Mouse (Mus musculus): ENCODE data around the gene Nadsyn1. TPM values are rescaled to one million over a fixed set of nuclear protein-coding genes. Genes with fewer than 3 reads are reported as not detected.
A peak's percentile ranks its signal among the peaks of the same experiment; 100 is the strongest.

The Nadsyn1 gene
- 10.3 and 10.4 TPM in 2 replicates for polyA plus RNA-seq (2016; fragmentation: Nextera tagmentation; extraction: Ambion mirVana)

- H3K4me3 ChIP-seq, result peak within 1 kb of the TSS; percentile 74
- H3K27ac ChIP-seq, result peak within 1 kb of the TSS; percentile 90
- no peaks in the 10 kb centered on the region for H3K27me3 ChIP-seq (ENCODE audit: low read depth, poor library complexity, severe bottlenecking)
- H3K4me1 ChIP-seq, result peaks cover 14% of the 10 kb centered on the region
- no peaks in the 10 kb centered on the region for H3K9me3 ChIP-seq (replicated peaks)
- DNase-seq (ENCODE audit: low spot score), result peak; percentile 99
- peaks cover 17% of the 10 kb centered on the region for H3K36me3 ChIP-seq
- WGBS, result under 1% methylated on average over 40 of the region's 40 CpGs
Observed at GRCm38 (mm10) chr7:143822375-143823265, at the start of gene Nadsyn1, which contains the start of gene Dhcr7. Gene Nadsyn1 (minus strand): TSS chr7:143822849. Gene Dhcr7 (plus strand): TSS chr7:143823145.

GRCm38 (mm10) chr7:143868874-143869273 is 46.2 kb upstream of the Nadsyn1 start:
- no peaks in the 10 kb centered on the region for H3K36me3 ChIP-seq
- H3K9me3 ChIP-seq (replicated peaks), result no peaks in the 10 kb centered on the region
- H3K4me3 ChIP-seq, result no peak overlapping the region
- no peaks in the 10 kb centered on the region for H3K27me3 ChIP-seq (ENCODE audit: low read depth, poor library complexity, severe bottlenecking)
- no peaks in the 10 kb centered on the region for H3K4me1 ChIP-seq
- DNase-seq (ENCODE audit: low spot score), result no peak
- no peak overlapping the region for H3K27ac ChIP-seq
- WGBS, result 90% methylated on average over 4 of the region's 4 CpGs

GRCm38 (mm10) chr7:143866538-143866937 is 43.9 kb upstream of the Nadsyn1 start, which contains the start of gene Gm498:
Gene Gm498 (plus strand): TSS chr7:143866838.
- Histone ChIP-seq H3K36me3 (no peaks in the 10 kb centered on the region), H3K4me1 (no peaks in the 10 kb centered on the region), H3K27ac (no peak within 1 kb of the TSS), H3K27me3 (ENCODE audit: low read depth, poor library complexity, severe bottlenecking) (no peaks in the 10 kb centered on the region), H3K4me3 (no peak within 1 kb of the TSS), H3K9me3 (replicated peaks) (no peaks in the 10 kb centered on the region)
- no peak for DNase-seq (ENCODE audit: low spot score)
- 82% methylated on average over 2 of the region's 2 CpGs for WGBS

- WGBS, result 92% methylated on average over 7 of the region's 8 CpGs
- H3K4me1 ChIP-seq, result no peaks in the 10 kb centered on the region
- no peaks in the 10 kb centered on the region for H3K27me3 ChIP-seq (ENCODE audit: low read depth, poor library complexity, severe bottlenecking)
- no peaks in the 10 kb centered on the region for H3K9me3 ChIP-seq (replicated peaks)
- H3K36me3 ChIP-seq, result peaks cover 53% of the 10 kb centered on the region
- no peak overlapping the region for H3K27ac ChIP-seq
- no peak for DNase-seq (ENCODE audit: low spot score)
- no peak overlapping the region for H3K4me3 ChIP-seq
Observed at GRCm38 (mm10) chr7:143848768-143849482, 26.3 kb upstream of the Nadsyn1 start.

GRCm38 (mm10) chr7:143848127-143848767 is 25.6 kb upstream of the Nadsyn1 start:
- Histone ChIP-seq H3K9me3 (replicated peaks) (no peaks in the 10 kb centered on the region), H3K4me3 (no peak overlapping the region), H3K27ac (no peak overlapping the region), H3K4me1 (no peaks in the 10 kb centered on the region), H3K36me3 (peaks cover 60% of the 10 kb centered on the region), H3K27me3 (ENCODE audit: low read depth, poor library complexity, severe bottlenecking) (no peaks in the 10 kb centered on the region)
- DNase-seq (ENCODE audit: low spot score), result no peak
- 89% methylated on average over 5 of the region's 5 CpGs for WGBS

- H3K4me1 ChIP-seq, result no peaks in the 10 kb centered on the region
- H3K4me3 ChIP-seq, result no peak overlapping the region
- no peak for DNase-seq (ENCODE audit: low spot score)
- no peaks in the 10 kb centered on the region for H3K27me3 ChIP-seq (ENCODE audit: low read depth, poor library complexity, severe bottlenecking)
- H3K27ac ChIP-seq, result no peak overlapping the region
- 97% methylated on average over 8 of the region's 8 CpGs for WGBS
- H3K36me3 ChIP-seq, result peaks cover 100% of the 10 kb centered on the region
- H3K9me3 ChIP-seq (replicated peaks), result no peaks in the 10 kb centered on the region
Observed at GRCm38 (mm10) chr7:143841301-143841700, 18.7 kb upstream of the Nadsyn1 start.

GRCm38 (mm10) chr7:143840121-143840520 is 17.5 kb upstream of the Nadsyn1 start:
- Histone ChIP-seq H3K4me1 (no peaks in the 10 kb centered on the region), H3K9me3 (replicated peaks) (no peaks in the 10 kb centered on the region), H3K36me3 (peaks cover 90% of the 10 kb centered on the region), H3K4me3 (no peak overlapping the region), H3K27ac (no peak overlapping the region), H3K27me3 (ENCODE audit: low read depth, poor library complexity, severe bottlenecking) (no peaks in the 10 kb centered on the region)
- 90% methylated on average over 5 of the region's 5 CpGs for WGBS
- DNase-seq (ENCODE audit: low spot score), result no peak

GRCm38 (mm10) chr7:143837705-143838358 is 15.2 kb upstream of the Nadsyn1 start:
- DNase-seq (ENCODE audit: low spot score), result no peak
- WGBS, result 90% methylated on average over 3 of the region's 3 CpGs
- Histone ChIP-seq H3K36me3 (peaks cover 84% of the 10 kb centered on the region), H3K9me3 (replicated peaks) (no peaks in the 10 kb centered on the region), H3K4me3 (no peak overlapping the region), H3K27me3 (ENCODE audit: low read depth, poor library complexity, severe bottlenecking) (no peaks in the 10 kb centered on the region), H3K4me1 (no peaks in the 10 kb centered on the region), H3K27ac (no peak overlapping the region)

- WGBS, result 73% methylated on average over 3 of the region's 3 CpGs
- Histone ChIP-seq H3K27me3 (ENCODE audit: low read depth, poor library complexity, severe bottlenecking) (no peaks in the 10 kb centered on the region), H3K27ac (no peak overlapping the region), H3K9me3 (replicated peaks) (no peaks in the 10 kb centered on the region), H3K4me3 (no peak overlapping the region), H3K4me1 (peaks cover 16% of the 10 kb centered on the region), H3K36me3 (peaks cover 69% of the 10 kb centered on the region)
- no peak for DNase-seq (ENCODE audit: low spot score)
Observed at GRCm38 (mm10) chr7:143834972-143835371, 12.3 kb upstream of the Nadsyn1 start.

GRCm38 (mm10) chr7:143834316-143834715 is 11.7 kb upstream of the Nadsyn1 start:
- WGBS, result 91% methylated on average over 2 of the region's 2 CpGs
- Histone ChIP-seq H3K36me3 (peaks cover 63% of the 10 kb centered on the region), H3K27ac (no peak overlapping the region), H3K4me3 (no peak overlapping the region), H3K4me1 (peaks cover 16% of the 10 kb centered on the region), H3K9me3 (replicated peaks) (no peaks in the 10 kb centered on the region), H3K27me3 (ENCODE audit: low read depth, poor library complexity, severe bottlenecking) (no peaks in the 10 kb centered on the region)
- DNase-seq (ENCODE audit: low spot score), result no peak

GRCm38 (mm10) chr7:143833581-143834190 is 11.0 kb upstream of the Nadsyn1 start:
- H3K36me3 ChIP-seq, result peaks cover 56% of the 10 kb centered on the region
- H3K27ac ChIP-seq, result no peak overlapping the region
- DNase-seq (ENCODE audit: low spot score), result no peak
- no peak overlapping the region for H3K4me3 ChIP-seq
- peaks cover 16% of the 10 kb centered on the region for H3K4me1 ChIP-seq
- H3K27me3 ChIP-seq (ENCODE audit: low read depth, poor library complexity, severe bottlenecking), result no peaks in the 10 kb centered on the region
- WGBS, result 84% methylated on average over 6 of the region's 6 CpGs
- H3K9me3 ChIP-seq (replicated peaks), result no peaks in the 10 kb centered on the region

GRCm38 (mm10) chr7:143832611-143833010 is 10.0 kb upstream of the Nadsyn1 start:
- H3K27ac ChIP-seq, result no peak overlapping the region
- WGBS, result 98% methylated on average over 2 of the region's 2 CpGs

More at GRCm38 (mm10) chr7:143832611-143833010, 10.0 kb upstream of the Nadsyn1 start:
- DNase-seq (ENCODE audit: low spot score), result no peak
- no peaks in the 10 kb centered on the region for H3K9me3 ChIP-seq (replicated peaks)
- no peaks in the 10 kb centered on the region for H3K27me3 ChIP-seq (ENCODE audit: low read depth, poor library complexity, severe bottlenecking)
- peaks cover 46% of the 10 kb centered on the region for H3K36me3 ChIP-seq
- H3K4me1 ChIP-seq, result peaks cover 16% of the 10 kb centered on the region
- no peak overlapping the region for H3K4me3 ChIP-seq

Data from limb, embryonic 10.5 days (tissue).